Mouse (Mus musculus): ENCODE data around the gene Drap1.

Gene Drap1

DNA sequence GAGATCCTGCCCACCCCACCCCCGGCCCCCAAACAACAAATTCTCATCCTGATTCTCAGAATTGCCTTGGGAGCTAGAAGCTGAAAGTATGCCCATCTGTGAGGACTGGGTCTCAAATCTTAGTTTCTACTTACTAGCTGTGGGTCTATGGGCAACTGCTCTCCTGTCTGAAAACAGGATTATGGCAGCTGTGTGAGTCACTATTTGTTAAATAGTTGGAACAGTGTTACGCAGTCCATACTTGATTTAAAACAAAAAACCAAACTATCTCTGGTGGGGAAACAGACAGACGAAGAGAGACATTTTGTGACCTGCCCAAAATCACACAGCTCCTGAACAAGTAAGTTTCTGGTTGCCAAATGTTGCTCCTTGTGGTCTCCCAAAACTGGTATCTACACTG, 24.9 kb upstream of the Drap1 start:
- no peak for DNase-seq (ENCODE audit: low spot score in 2 of 2)

DNA sequence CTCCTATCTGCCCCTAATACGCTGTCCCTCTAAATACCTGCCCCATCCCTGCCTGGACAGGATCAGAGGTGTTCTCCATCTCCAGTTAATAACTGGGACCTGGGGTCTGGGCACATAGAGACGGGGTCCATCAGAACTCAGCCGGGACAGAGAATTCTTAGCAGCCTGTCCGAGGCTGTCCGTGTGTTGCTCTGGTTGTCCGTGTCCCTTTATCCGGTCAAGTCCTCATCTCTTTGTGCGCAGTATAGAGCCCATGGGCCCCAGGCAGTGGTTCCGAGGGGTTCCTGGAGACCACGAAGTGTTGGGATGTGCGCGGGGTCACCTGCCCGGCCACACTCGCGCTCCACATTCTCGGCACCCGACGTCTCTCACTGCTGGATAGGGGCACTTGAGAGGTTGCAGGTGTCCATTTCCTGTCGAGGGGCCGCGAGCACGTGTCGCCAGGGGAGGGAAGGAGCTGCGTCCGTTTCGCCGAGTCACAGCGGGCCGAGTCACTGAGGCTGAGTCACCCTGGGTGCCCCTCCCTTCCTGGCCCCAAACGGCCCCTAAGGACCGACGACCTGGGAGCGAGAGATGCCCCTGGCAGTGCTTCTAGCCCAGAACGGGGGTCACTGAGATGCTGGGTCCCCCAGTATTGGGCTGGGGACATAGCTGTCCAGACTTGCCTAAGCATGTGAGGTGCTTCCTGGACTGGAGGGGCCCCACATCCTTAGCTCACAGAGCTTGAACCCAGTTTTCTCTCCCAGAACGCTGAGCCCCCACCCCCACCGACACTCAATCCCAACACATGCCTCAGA, 23.8 kb upstream of the Drap1 start:
- no peak for DNase-seq (ENCODE audit: low spot score in 2 of 2)

DNA sequence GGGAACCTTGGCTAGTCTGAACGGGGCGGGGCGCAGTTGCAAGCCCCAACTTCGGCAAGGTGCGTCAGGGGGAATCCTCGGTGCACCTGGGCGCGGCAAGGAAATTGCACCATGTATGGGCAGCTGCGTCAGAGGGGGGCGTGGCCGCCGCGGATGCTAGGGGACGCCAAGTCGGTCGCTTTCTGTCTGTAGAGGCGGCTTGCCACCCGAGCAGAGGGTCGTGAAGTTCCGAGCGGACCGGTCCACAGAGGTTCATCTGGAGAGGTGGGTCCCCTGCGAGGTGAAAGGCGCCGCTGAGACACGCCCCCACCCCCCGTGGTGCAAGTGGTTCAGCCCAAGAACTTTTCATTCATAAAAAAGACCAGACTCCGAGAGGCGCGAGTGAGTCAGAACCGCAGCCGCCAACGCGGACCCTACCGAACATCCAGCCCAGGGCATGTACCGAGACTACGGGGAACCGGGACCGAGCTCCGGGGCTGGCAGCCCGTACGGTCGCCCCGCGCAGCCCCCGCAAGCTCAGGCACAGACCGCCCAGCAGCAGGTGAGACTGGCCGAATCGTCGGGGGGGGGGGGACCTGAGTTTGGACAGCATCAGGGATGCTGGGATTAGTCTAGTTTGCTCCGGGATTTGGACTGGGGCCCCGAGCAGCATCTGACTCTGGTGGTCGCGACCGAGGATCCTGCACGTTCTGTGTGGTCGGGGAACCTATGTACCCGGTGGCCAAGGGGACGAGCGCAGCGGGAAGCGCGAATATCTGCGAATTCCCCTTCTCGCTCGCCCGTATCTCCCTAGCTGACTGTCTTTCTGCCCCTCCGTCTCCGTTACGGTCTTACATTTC, 23.0 kb upstream of the Drap1 start, which contains the start of gene Fosl1:
Gene Fosl1, plus strand, starts transcription at position 33 of the 839 bp plus-strand sequence.
- DNase-seq (ENCODE audit: low spot score in 2 of 2), result peak; percentile 71 to 78

DNA sequence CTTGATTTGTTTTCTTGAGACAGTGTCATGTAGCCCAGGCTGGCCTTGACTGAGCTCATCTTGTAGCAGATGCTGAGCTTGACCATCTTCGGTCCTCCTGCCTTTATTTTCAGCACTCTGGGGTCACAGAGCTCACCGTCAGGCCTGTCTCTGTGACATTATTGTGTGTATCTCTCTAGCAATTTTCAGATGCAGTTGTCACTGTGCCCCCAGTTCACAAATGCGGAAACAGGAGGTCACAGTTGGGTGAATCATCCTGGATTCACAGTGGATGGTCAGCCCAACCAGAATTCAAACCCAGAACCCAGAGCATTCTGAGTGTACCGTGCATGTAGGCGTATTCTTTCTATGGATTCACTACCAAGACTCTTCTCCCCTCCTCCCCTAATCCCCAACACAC, 21.0 kb upstream of the Drap1 start:
- DNase-seq (ENCODE audit: low spot score in 2 of 2), result no peak

DNA sequence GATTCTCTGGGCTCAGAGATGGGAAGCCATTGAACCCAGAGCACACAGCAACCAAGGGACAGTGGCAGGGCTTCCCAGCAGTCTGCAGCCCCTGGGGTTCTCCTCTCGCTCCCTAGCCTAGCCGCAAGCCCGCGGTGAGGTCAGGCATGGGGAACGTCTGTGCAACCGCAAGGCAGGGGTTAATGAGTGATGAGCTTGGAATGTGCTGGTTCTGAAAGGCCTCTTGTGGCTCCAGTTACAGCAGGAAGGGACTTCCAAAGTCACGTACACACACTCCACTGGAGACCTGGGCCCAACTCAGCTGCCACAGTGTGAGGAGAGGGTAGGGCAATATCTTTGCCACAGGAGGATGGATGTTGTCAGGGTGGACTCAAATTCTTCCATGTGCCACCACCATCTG, 20.2 kb upstream of the Drap1 start:
- DNase-seq (ENCODE audit: low spot score in 2 of 2), result no peak

DNA sequence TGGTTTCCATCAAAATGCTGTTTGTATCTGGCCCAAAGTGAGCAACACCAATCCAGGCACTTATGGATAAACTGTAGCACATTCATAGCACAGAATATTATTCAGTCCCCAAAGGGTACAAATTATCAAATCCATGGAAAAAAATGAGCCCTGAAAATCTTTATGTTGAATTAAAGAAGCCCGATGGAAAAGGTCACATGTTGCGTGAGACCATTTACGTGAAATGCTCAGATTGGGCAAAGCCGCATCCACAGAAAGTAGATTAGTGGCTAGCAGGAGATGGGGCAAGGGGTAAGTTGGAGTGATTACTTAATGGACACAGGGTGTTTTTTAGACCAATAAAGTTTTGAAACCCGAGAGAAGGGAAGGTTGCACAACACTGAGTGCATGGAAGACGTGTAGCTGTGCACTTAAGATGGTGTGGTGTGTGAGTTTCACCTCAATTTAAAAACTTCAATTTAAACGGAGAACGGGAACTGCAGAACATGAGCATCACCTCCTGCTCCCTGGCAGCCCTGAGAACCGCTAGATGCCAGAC, 19.7 kb upstream of the Drap1 start:
- DNase-seq (ENCODE audit: low spot score in 2 of 2), result no peak

DNA sequence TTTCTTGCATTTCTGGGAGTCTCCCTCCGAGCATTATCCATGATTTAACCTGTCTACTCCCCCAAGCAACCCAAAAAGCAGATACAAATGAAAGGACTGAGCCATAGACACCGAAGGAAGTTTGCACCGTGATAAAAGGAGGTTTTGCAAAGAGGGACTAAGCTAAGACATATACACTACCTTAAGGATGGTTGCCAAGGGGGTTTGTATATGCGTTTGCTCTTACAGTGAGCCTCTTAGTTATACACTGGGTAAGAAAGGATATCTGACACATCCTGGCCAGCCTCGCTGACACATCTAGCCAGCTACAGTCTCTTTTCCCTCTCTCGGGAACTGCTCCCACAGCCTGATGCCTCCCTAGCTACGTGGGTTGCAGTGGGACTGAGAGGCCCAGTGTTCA, 9.2 kb upstream of the Drap1 start:
- DNase-seq (ENCODE audit: low spot score in 2 of 2), result no peak

DNA sequence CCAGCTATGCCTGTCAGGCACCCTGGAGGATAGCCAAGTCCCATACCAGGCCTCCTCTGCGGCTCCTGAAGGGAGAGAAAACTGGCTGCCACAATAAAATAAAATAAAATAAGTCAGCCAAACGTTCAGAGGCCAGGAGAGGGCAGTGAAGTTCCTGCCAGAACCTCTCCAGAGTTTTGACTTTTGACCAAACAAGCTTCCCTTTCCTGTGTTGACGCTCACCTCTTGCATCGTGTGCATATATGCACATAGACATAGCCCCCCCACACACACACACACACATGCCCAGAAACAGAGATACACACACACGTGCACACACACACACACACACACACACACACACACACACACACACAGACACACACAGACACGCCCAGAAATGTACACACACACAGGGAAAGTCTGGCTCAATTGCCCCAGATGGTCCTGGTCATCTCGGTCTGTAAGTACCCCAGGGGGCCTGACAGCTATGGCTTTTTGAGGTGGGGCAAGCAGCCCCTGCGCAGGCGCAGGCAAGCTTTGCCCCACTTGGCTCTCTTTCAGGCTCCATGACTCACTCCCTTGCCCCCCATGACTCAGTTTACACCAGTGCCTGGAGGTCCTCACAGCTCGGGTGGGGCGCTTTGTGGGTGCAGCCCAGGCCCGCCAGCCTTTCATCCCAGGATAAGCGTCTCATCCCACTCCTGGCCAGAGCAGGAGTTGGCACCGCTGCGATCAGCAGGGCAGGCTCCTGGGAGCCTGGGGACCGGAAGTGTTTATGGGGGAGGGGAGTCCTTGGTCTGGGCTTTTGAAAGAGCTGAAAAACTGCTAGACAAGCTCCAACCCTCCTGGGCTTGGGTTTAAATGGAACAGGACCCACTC, 8.4 kb upstream of the Drap1 start:
- peak; percentile 51 to 60 for DNase-seq (ENCODE audit: low spot score in 2 of 2)

DNA sequence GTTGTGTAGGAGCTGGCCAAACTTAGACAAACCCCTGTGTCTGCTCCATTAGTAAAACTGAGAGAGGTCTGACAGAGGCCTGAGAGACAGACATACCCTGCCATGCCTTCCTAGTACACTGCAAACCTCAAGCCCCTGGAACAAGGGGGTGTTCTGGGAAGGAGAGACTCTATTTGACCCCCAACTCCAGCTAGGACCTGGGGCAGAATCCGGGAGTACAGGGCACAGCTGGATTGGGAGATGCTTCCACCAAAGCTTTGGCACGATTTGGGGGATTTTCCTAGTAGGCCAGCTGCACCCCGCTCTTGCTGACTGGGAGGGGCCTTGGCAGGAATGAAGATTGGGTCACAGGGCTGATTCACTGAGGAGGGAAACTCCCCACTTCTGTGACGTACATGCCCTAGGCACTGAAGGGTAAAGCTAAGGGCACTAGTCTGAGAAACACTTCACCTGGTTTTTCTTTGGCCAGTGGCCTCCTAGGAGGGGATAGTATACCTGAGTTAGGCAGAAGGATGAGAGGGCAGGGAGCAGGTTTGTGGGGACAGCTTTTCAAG, 7.2 kb upstream of the Drap1 start:
- no peak for DNase-seq (ENCODE audit: low spot score in 2 of 2)

DNA sequence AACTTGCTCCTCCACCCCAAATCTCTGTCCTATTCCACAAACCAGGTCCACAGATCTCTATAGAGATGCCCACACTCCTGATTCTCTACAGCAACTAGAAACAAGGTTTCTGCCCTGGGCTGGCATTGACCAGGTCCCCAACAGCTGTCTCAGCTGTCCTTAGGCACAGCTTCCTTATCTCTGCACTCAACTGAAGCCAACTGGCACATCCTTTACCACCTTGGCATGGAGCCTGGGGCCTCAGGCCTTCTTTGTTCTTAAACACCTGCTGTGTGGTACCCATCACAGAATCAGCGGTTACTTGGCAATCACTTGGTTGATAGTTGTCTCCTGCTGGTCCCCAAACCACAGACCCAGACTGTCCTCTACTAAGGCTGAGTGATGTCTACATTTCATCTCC, 5.6 kb upstream of the Drap1 start:
- DNase-seq (ENCODE audit: low spot score in 2 of 2), result no peak

DNA sequence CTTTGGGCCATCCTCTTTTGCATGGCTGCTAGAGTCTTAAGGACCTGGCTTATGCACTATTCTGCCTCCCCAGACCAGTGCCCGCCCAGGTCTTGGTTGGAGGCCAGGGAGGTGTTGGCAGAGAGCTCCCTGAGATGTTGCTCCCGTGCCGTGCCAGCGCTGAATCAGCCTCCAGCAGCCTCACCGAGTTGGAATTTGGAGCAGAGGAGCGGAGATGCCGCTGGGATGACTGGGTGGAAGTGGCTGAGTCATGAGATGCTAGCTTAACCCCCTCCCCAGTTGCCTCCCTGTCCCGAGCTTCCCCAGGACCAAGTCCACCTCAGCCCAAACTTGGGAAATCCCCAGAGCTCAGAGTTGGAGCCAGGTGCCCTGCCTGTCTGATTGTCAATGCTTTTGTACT, 5.0 kb upstream of the Drap1 start:
- DNase-seq (ENCODE audit: low spot score in 2 of 2), result no peak

DNA sequence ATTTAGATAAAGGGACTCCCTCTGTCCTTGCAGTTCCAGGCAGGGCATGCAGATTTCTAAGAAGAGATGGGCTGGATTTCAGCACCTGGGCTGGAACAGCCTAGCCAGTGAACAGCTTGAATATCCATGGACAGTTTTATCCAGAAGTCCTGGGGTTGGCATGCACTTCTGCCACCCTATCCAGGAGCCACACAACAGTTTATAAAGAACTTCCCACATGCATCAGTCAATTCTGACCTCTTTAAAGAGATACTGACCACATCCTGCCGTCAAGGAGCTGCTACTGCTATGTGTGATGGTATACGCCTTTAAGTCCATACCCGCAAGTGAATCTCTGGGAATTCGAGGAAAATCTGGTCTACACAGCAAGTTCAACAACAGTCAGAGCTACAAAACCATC, 4.4 kb upstream of the Drap1 start:
- no peak for DNase-seq (ENCODE audit: low spot score in 2 of 2)

DNA sequence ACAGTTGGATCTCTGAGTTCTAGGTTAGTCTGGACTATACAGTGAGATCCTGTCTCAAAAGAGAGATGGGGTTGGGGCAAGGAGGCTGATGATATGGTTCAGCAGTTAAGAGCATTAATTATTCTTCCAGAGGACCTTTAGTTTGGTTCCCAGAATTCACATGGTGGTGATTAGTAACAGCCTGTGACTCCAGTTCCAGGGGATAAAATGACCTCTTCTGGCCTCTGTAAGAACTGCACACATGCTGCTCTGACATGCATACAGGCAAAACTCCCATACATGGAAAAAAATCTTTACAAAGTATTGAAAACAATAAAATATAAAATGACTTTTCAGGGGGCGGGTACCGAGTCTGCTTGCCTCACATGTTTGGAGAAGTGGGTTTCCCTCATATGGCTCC, 3.3 kb upstream of the Drap1 start:
- peak; percentile 45 to 48 for DNase-seq (ENCODE audit: low spot score in 2 of 2)

DNA sequence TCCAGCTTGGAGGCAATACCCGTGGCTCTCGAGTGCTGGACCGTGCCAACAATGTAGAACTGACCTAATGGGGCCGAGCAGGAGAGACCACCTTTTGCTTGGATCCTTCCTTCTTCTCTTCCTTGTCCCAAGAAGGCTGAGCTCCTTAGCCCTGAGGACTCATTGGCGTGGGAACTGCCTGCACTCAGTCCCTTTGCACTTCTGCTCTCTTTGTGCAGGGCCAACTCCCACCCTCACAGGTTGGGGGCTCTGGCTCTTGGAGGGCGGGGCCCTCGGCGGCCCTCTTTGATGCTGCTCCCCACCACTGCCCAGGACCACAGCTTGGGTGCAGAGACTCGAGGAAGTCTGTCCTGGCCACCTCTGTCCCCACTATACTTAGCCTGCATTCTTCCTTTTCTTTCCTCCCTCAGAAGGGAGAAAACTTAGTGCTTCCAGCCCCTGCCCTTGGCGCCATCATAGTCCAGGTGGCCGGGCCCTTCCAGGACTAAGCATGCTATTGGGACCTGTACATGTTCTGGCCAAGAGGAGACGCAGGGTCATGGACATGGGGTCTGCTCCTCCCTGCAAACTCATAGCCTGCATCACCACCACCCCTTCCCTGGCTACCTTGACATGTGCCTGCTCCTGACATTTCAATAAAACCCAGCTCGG, 2.0 kb upstream of the Drap1 start:
- DNase-seq (ENCODE audit: low spot score in 2 of 2), result no peak

DNA sequence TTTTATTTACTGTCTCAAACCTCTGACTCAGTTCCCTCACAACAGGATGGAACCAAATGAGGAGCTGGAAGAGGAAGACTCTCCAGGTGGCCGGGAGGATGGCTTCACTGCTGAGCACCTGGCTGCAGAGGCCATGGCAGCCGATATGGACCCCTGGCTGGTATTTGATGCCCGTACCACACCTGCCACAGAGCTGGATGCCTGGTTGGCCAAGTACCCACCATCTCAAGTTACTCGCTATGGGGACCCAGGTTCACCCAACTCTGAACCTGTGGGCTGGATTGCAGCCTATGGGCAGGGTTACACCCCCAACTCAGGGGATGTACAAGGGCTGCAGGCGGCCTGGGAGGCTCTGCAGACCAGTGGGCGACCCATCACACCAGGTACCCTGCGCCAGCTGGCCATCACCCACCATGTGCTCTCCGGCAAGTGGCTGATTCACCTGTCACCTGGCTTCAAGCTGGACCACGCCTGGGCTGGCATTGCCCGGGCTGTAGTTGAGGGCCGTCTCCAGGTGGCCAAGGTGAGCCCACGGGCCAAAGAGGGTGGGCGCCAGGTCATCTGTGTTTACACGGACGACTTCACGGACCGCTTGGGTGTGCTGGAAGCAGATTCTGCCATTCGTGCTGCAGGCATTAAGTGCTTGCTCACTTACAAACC, 1.3 kb upstream of the Drap1 start:
- DNase-seq (ENCODE audit: low spot score in 2 of 2), result no peak

DNA sequence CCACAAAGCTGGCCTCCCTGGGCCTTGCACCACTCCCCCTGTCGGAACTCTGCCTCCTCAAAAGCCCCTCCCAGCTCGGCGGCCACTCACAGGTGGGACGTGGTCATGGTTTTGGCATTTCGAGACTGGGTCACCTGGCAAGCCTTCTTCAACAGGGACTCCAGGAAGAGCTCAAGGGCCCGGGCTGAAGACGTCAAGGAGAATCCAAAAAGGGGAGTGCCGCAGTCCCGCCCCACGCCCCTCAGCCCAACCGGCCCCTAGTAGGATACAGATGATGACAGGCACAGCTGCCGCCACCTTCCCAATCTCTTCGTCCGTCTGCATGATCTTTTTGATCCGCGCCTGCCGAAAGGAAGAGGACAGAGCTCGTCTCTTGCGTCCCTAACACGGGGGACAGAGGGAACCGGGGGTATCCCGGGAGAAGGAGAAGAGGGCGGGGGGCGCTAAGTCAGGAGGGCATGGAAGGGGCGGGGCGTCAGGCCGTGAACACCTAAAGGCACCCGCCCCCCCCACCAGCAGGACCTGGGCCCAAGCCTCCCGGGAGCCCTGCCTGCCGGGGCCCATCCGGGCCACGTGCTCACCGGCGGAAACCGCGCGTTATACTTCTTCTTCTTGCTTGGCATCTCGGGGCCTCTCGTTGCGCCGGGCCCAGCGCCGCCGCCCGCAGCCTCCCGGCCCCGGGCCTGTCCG, 542 bp downstream of the Drap1 start:
- DNase-seq (ENCODE audit: low spot score in 2 of 2), result peak; percentile 74 to 75

DNA sequence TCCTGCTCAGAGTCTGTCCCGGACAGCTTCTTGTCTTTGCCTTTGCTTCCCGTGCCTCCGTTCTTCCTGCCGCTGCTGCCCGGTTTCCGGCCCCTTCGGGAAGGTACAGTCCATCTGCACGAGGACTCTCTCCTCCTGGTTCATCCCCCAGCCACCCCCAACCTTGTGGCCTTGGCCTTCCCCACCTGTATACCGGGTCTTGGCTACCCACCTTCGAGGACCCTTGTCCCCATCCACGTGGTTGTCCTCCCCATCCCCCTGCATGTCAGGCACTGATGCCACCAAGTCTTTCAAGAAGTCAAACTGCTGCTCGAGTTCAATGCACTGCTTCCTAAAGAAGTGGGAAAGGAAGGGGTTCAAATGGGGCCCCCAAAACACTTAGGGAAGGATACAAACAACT, 1.2 kb downstream of the Drap1 start:
- DNase-seq (ENCODE audit: low spot score in 2 of 2), result no peak

DNA sequence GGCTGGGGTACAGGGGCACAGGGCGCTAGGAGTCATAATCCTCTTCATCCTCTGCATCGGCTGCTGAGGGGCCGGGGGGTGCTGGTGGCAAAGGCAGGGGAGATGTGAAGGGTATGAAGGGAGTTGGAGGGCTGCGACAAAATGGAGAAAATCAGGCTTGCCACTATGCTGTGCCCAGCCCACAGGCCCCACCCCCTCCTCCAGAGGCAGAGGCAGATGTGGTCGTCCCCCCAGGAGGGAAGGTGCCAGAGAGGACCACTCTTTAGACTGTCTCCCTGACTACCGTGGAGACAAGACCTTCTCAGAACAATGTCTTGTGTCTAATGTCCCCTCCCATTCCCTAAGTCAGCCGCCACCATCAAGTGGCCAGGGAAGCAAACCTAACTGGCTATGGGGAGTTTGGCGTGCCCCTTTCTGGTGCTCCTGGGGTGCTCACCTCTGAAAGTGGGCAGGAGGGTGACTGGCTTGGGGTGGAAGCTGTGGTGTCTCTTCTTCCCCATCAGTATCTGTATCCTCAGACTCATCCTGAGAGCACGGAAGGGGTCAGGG, 1.8 kb downstream of the Drap1 start:
- no peak for DNase-seq (ENCODE audit: low spot score in 2 of 2)

DNA sequence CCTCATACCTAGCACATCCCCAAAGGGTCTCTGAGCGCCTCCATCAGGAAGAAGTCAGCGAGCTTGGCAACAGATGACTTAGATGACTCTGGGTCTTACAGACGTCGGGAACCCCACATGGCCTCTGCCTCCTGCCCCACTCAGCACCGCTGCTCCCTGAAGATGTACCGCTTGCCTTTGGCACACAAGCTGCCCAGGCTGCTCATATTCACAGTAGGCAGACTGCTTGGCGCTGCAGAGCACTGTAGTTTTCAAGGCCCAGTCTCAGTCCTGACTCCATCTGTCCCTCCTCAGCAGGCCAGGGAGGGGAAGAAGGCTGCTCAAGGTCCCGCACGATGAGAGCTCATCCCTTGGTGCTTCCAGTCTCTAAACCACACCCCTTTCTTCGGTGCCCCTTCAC, 2.5 kb downstream of the Drap1 start:
- no peak for DNase-seq (ENCODE audit: low spot score in 2 of 2)

DNA sequence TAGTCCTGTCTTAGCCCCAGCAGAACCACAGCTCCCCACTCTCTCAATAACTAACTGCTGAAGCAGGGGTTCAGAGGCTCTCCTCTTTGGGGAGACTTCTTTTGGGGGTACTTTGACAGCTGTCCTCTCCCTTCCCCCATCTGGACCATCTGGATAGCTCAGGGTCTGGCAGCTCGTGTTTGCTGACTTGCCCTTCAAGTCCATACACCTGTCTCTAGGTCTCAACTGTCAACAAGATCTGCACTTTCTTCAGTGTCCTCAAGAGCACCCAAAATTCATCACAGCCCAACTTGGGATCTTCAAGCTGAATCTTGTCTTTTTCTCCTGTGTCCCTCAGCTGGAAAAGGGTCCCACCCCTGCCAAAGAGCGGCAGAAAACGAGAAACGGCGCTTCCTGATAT, 3.0 kb downstream of the Drap1 start:
- DNase-seq (ENCODE audit: low spot score in 2 of 2), result no peak
